Comparison of ENCODE assay signal across 15 mouse cellular contexts in genomic region chr10:98674131-98674530, GRCm38 (mm10).
DNase-seq lines count a peak whose midpoint lies in the region; ATAC-seq and TF ChIP-seq lines count a peak whose summit lies in the region.
"Had no signal": no experiment of that assay in that cellular context is flagged by ENCODE, and none has a peak within 500 bp of the region (broad histone marks: within the 10 kb centered on the region; RNA-seq: fewer than 3 reads in every experiment).

No protein-coding gene starts in this region.

- no peak overlapping the region for H3K4me2 ChIP-seq in embryonic facial prominence, embryonic 15.5 days (replicated peaks)
- H3K4me2 ChIP-seq in kidney, embryonic 15.5 days = no peak overlapping the region
- no peak overlapping the region for H3K4me2 ChIP-seq in lung, postnatal 0 days (replicated peaks; ENCODE audit: low read depth, low read length)
- H3K4me2 ChIP-seq in hindbrain, embryonic 14.5 days (replicated peaks) = no peak overlapping the region
- H3K4me2 ChIP-seq: forebrain, embryonic 13.5 days; hindbrain, embryonic 15.5 days; limb, embryonic 12.5 days had no signal

- no peaks in the 10 kb centered on the region for H3K27me3 ChIP-seq in embryonic facial prominence, embryonic 15.5 days
- no peaks in the 10 kb centered on the region for H3K27me3 ChIP-seq in kidney, embryonic 15.5 days
- H3K27me3 ChIP-seq in lung, postnatal 0 days (replicated peaks; ENCODE audit: insufficient read depth, low read length) = no peaks in the 10 kb centered on the region
- no peaks in the 10 kb centered on the region for H3K27me3 ChIP-seq in hindbrain, embryonic 14.5 days (ENCODE audit: control insufficient read depth, insufficient read depth, low read length)
- H3K27me3 ChIP-seq: forebrain, embryonic 13.5 days; hindbrain, embryonic 15.5 days; limb, embryonic 12.5 days had no signal

- H3K9me3 ChIP-seq in embryonic facial prominence, embryonic 15.5 days (replicated peaks) = no peaks in the 10 kb centered on the region
- no peaks in the 10 kb centered on the region for H3K9me3 ChIP-seq in kidney, embryonic 15.5 days (replicated peaks)
- no peaks in the 10 kb centered on the region for H3K9me3 ChIP-seq in lung, postnatal 0 days (ENCODE audit: low read length)
- H3K9me3 ChIP-seq in hindbrain, embryonic 14.5 days (ENCODE audit: control insufficient read depth, low read length) = no peaks in the 10 kb centered on the region
- H3K9me3 ChIP-seq: forebrain, embryonic 13.5 days; hindbrain, embryonic 15.5 days; limb, embryonic 12.5 days had no signal

- H3K9ac ChIP-seq in embryonic facial prominence, embryonic 15.5 days = no peak overlapping the region
- H3K9ac ChIP-seq in kidney, embryonic 15.5 days = no peak overlapping the region
- no peak overlapping the region for H3K9ac ChIP-seq in lung, postnatal 0 days (replicated peaks; ENCODE audit: low read depth)
- H3K9ac ChIP-seq in hindbrain, embryonic 14.5 days = no peak overlapping the region
- H3K9ac ChIP-seq: forebrain, embryonic 13.5 days; hindbrain, embryonic 15.5 days; limb, embryonic 12.5 days had no signal

- no peaks in the 10 kb centered on the region for H3K36me3 ChIP-seq in embryonic facial prominence, embryonic 15.5 days
- H3K36me3 ChIP-seq in kidney, embryonic 15.5 days = no peaks in the 10 kb centered on the region
- H3K36me3 ChIP-seq in lung, postnatal 0 days (ENCODE audit: insufficient read depth, low read length) = no peaks in the 10 kb centered on the region
- no peaks in the 10 kb centered on the region for H3K36me3 ChIP-seq in hindbrain, embryonic 14.5 days (replicated peaks; ENCODE audit: control insufficient read depth, insufficient read depth)
- H3K36me3 ChIP-seq: hindbrain, embryonic 15.5 days; limb, embryonic 12.5 days had no signal

- TF ChIP-seq EP300 in lung, postnatal 0 days (IDR thresholded peaks at IDR 0.05) = no peak

- WGBS in embryonic facial prominence, embryonic 15.5 days = 61% methylated on average over 1 of the region's 1 CpGs
- WGBS in kidney, embryonic 15.5 days = 68% methylated on average over 1 of the region's 1 CpGs
- WGBS in lung, postnatal 0 days = 44% methylated on average over 1 of the region's 1 CpGs
- WGBS in hindbrain, embryonic 14.5 days = 90% methylated on average over 1 of the region's 1 CpGs

- DNase-seq in 3T3-L1 (ENCODE audit: low read depth, low spot score) = peak; percentile 67
- DNase-seq in lung, postnatal 0 days (ENCODE audit: low spot score) = peak; percentile 48
- no peak for DNase-seq in frontal cortex, adult 2 months (ENCODE audit: extremely low spot score in 1 of 2, low spot score in 1 of 2)
- DNase-seq in hindbrain, embryonic 14.5 days (ENCODE audit: low spot score) = no peak
- no peak for DNase-seq in left cerebral cortex, adult 9 months (ENCODE audit: low spot score in 2 of 2)
- DNase-seq: adrenal gland, postnatal 14 days; embryo, embryonic 11 days; gastrocnemius, postnatal 36 days; spleen, adult 18-20 months; thymus, adult 2 months had no signal

- no peak for TF ChIP-seq CTCF in lung, postnatal 0 days (IDR thresholded peaks at IDR 0.05)

- H3K4me1 ChIP-seq in embryonic facial prominence, embryonic 15.5 days = no peaks in the 10 kb centered on the region
- H3K4me1 ChIP-seq in kidney, embryonic 15.5 days = 0 out of 2 replicates have a peak, but pooled peaks cover 4% of the 10 kb centered on the region
- H3K4me1 ChIP-seq in lung, postnatal 0 days (ENCODE audit: insufficient read depth, low read depth, low read length) = no peaks in the 10 kb centered on the region
- no peaks in the 10 kb centered on the region for H3K4me1 ChIP-seq in hindbrain, embryonic 14.5 days (replicated peaks; ENCODE audit: control insufficient read depth, insufficient read depth, low read length)
- H3K4me1 ChIP-seq: forebrain, embryonic 13.5 days; hindbrain, embryonic 15.5 days; limb, embryonic 12.5 days had no signal

- no peak for ATAC-seq in embryonic facial prominence, embryonic 15.5 days (ENCODE audit: insufficient number of reproducible peaks, low FRiP score, low TSS enrichment, low read depth)
- ATAC-seq in kidney, embryonic 15.5 days (replicated peaks; ENCODE audit: low FRiP score) = peak; percentile 56
- ATAC-seq in lung, postnatal 0 days = no peak
- ATAC-seq in hindbrain, embryonic 14.5 days (ENCODE audit: low FRiP score) = no peak
- ATAC-seq: forebrain, embryonic 13.5 days had no signal

- H3K4me3 ChIP-seq in embryonic facial prominence, embryonic 15.5 days (replicated peaks) = no peak overlapping the region
- H3K4me3 ChIP-seq in kidney, embryonic 15.5 days (replicated peaks) = no peak overlapping the region
- no peak overlapping the region for H3K4me3 ChIP-seq in lung, postnatal 0 days (ENCODE audit: low read depth, low read length)
- no peak overlapping the region for H3K4me3 ChIP-seq in hindbrain, embryonic 14.5 days (replicated peaks; ENCODE audit: low read length)
- H3K4me3 ChIP-seq: forebrain, embryonic 13.5 days; hindbrain, embryonic 15.5 days; limb, embryonic 12.5 days had no signal

- peak overlapping the region; percentile 30; the same call in 1 of the 2 replicates for H3K27ac ChIP-seq in embryonic facial prominence, embryonic 15.5 days (replicated peaks)
- H3K27ac ChIP-seq in kidney, embryonic 15.5 days = no peak overlapping the region
- no peak overlapping the region for H3K27ac ChIP-seq in lung, postnatal 0 days (ENCODE audit: low read length)
- no peak overlapping the region for H3K27ac ChIP-seq in hindbrain, embryonic 14.5 days
- H3K27ac ChIP-seq: forebrain, embryonic 13.5 days; hindbrain, embryonic 15.5 days; limb, embryonic 12.5 days had no signal

Comparison
In these comparisons a context has a peak if more than half of its experiments do, and no peak if none do; other contexts are left out.
1. DNase-seq: peak in 3T3-L1 (single experiment) and lung, postnatal 0 days (single experiment); none in frontal cortex, adult 2 months (0 of 2), hindbrain, embryonic 14.5 days (single experiment) and left cerebral cortex, adult 9 months (0 of 2).